Mouse (Mus musculus) erythroblast, embryonic 14.5 days (primary cell): Measurements from ENCODE around the gene Chst11. TPM values are rescaled to one million over a fixed set of nuclear protein-coding genes. Genes with fewer than 3 reads are reported as not detected.

ENCODE experiments used
- H3K27me3 ChIP-seq: 2 replicates; pipeline ENCODE4 v1.6.1; 2012; ENCODE audit warnings: inconsistent platforms; ENCODE audit not compliant: control insufficient read depth
- H3K36me3 ChIP-seq: 2 replicates; pipeline ENCODE4 v1.6.1; 2012; ENCODE audit warnings: mild to moderate bottlenecking, inconsistent platforms; ENCODE audit not compliant: control insufficient read depth
- H3K4me1 ChIP-seq: 2 replicates; pipeline ENCODE4 v1.6.1; 2012; ENCODE audit warnings: inconsistent platforms; ENCODE audit not compliant: control insufficient read depth
- H3K4me3 ChIP-seq: replicated peaks from 2 replicates; pipeline ENCODE3; 2012; ENCODE audit warnings: moderate library complexity, mild to moderate bottlenecking, inconsistent platforms
- H3K9me3 ChIP-seq: 2 replicates; pipeline ENCODE4 v1.6.1; 2012; ENCODE audit warnings: low read length, inconsistent platforms, mixed read lengths; ENCODE audit not compliant: control insufficient read depth
- GATA1 ChIP-seq: IDR thresholded peaks from 2 replicates; pipeline ENCODE4 v1.6.1; 2012; ENCODE audit warnings: low read length, inconsistent platforms, mixed read lengths
- TAL1 ChIP-seq: IDR thresholded peaks from 3 replicates; pipeline ENCODE4 v1.6.1; 2012; ENCODE audit warnings: low read length, inconsistent platforms, mixed read lengths
- polyA plus RNA-seq: library from polyadenylated mRNA; stranded (reverse); fragments of >175 nt; gene quantifications from 2 replicates; pipeline ENCODE4 v1.2.3, GENCODE M21; 2012

Gene Chst11
- polyA plus RNA-seq, 1 experiment, result 0.61 TPM

DNA sequence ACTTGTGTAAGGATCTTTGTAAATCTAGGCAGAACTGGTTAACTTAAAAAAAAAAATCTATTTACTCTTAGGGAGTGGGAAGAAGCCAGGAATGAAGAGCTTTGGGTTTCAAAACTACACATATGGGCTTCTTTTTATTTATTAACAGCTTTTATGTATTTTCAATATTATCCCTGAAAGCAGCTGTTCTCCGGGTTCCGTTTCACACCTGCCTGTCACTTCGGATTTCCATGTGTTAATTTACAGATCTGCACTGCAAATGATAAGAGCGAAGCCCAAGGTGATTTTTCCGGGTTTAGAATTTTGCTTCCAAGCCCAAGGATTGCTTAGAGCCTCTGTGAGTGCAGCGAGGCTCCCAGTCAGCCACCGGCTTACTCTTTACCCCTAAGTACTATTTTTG, 223.1 kb downstream of the Chst11 start:
- no peak for TF ChIP-seq GATA1
- TF ChIP-seq TAL1, result no peak
- Histone ChIP-seq H3K9me3 (no peaks in the 10 kb centered on the region), H3K27me3 (no peaks in the 10 kb centered on the region), H3K4me1 (no peaks in the 10 kb centered on the region), H3K4me3 (no peak overlapping the region), H3K36me3 (no peaks in the 10 kb centered on the region)

DNA sequence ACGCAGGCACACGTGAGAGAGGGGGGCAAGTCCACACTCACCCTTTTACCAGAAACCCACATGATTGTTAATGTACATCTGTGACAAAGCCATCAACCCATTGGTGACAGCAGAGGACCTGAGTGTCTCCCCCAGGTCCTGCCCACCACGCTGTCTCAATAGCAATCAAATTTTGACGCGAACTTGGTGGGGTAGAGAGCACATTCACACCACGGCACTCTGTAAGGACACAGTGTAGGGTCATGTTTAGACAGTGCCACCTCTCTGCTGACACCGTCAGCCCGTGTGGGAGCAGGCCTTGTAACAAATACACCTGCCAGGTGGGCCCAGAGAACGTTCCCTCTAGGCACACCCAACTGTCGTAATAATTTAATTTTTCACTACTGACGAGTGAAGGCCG, 224.1 kb downstream of the Chst11 start:
- no peaks in the 10 kb centered on the region for H3K9me3 ChIP-seq
- H3K4me1 ChIP-seq, result no peaks in the 10 kb centered on the region
- no peaks in the 10 kb centered on the region for H3K36me3 ChIP-seq
- TF ChIP-seq TAL1, result no peak
- no peak for TF ChIP-seq GATA1
- H3K27me3 ChIP-seq, result no peaks in the 10 kb centered on the region
- no peak overlapping the region for H3K4me3 ChIP-seq

DNA sequence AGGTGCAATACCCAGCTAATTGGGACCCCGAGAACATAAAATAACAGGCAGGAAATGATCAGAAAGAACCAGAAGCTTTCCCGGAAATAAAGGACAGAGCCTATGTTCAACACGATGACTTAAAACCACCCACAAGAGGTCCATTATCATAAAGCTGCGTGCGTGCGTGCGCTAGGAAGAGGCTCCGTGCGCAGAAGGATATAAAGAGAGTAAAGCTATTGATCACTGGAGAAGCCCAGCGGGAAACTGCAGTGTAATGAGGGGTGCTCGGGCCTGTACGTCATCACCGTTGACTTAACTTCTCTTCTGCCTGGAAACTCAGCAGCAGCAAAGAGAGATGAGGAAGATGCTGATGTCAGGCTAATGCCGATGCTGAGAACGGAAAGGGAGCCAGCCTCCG, 224.8 kb downstream of the Chst11 start:
- TF ChIP-seq GATA1 (no peak), TAL1 (no peak)
- no peaks in the 10 kb centered on the region for H3K36me3 ChIP-seq
- H3K4me3 ChIP-seq, result no peak overlapping the region
- no peaks in the 10 kb centered on the region for H3K9me3 ChIP-seq
- no peaks in the 10 kb centered on the region for H3K27me3 ChIP-seq
- H3K4me1 ChIP-seq, result no peaks in the 10 kb centered on the region

DNA sequence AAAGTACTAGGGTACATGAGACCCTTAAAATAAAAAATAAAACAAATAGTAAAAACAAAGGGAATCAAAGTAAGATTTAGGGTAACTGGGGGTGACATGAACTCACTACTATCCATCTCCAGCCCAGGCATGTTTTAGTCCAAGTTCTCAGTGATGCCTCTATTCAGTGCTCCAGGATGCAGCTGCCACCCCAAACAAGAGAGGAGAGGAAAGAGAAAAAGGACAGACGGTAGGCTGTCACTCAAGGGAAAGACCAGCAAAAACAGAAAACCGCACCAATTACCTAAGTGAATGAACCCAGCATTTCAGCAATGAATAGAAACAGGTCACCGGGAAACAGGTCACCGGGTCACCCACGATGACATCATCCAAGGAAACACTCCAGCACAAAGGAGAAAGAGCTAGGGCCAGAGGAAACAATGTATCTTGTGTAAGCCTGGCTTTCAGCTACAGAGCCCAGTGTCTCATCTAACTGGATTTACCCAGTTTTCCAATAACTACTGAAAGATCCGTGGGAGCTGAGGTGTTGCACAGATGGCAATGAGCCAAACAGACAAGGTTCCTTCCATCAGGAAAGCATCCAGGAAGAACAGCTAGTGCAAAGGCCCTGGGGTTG, 225.8 kb downstream of the Chst11 start:
- Histone ChIP-seq H3K36me3 (no peaks in the 10 kb centered on the region), H3K4me1 (no peaks in the 10 kb centered on the region), H3K9me3 (no peaks in the 10 kb centered on the region), H3K4me3 (no peak overlapping the region), H3K27me3 (no peaks in the 10 kb centered on the region)
- TF ChIP-seq TAL1, result no peak
- no peak for TF ChIP-seq GATA1

DNA sequence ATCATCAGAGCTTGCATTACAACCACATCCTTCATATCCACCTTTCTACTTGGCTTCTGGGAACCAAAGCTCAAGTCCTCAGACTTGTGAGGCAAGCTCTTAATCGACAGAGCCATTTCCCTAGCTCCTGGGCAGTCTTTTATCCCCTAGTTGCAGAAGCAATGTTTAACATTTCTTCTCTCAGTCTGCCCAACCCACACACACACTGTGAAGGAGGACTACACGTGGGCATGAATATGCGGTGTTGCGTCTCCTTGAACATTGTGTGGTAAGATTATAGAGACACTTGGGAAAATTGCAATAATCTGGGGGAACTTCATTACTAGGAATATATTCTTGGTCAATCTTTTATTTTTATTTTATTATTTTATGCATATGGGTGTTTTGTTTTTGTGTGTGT, 227.3 kb downstream of the Chst11 start:
- TF ChIP-seq TAL1, result no peak
- TF ChIP-seq GATA1, result no peak
- Histone ChIP-seq H3K36me3 (no peaks in the 10 kb centered on the region), H3K4me3 (no peak overlapping the region), H3K27me3 (no peaks in the 10 kb centered on the region), H3K9me3 (no peaks in the 10 kb centered on the region), H3K4me1 (no peaks in the 10 kb centered on the region)

DNA sequence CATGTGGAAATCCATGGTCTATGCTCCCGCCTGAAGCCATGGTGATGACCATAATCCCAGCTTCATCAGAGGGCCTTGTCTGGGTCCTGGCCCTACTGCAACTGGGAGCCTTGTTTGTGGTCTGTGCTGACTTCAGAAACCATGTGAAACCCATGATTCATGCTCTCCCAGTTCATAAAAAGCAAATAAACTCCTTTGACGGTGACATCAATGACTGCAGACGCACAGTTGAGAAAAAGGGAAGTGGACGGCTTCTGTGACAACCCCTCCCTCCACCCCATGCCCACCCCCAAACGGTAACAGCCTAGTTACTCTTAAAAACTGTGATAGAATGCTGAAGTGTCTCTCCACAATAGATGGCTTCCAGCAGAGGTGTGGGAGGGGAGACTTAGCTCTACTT, 230.3 kb downstream of the Chst11 start:
- Histone ChIP-seq H3K4me1 (no peaks in the 10 kb centered on the region), H3K36me3 (no peaks in the 10 kb centered on the region), H3K9me3 (no peaks in the 10 kb centered on the region), H3K27me3 (no peaks in the 10 kb centered on the region), H3K4me3 (no peak overlapping the region)
- TF ChIP-seq GATA1, result no peak
- no peak for TF ChIP-seq TAL1

DNA sequence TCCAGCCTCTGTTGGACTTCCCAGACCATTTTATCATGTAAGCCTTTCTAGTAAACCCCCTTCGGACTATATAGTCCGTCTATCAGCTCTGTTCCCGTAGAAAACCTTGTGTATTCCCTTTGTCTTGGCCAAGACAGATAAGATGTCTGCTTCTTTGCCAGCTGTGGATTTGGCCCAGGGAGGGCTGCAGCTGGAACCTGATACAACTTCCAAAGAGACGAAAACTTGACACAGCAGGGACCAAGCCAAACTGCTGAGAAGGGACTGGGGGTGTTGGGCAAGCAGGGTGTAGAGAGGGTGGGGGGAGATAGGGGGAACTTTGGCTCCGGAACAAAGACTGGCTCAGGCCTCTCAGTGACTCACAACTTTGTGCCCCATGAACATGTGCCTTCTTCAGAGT, 232.0 kb downstream of the Chst11 start:
- no peaks in the 10 kb centered on the region for H3K4me1 ChIP-seq
- TF ChIP-seq TAL1 (no peak), GATA1 (no peak)

DNA sequence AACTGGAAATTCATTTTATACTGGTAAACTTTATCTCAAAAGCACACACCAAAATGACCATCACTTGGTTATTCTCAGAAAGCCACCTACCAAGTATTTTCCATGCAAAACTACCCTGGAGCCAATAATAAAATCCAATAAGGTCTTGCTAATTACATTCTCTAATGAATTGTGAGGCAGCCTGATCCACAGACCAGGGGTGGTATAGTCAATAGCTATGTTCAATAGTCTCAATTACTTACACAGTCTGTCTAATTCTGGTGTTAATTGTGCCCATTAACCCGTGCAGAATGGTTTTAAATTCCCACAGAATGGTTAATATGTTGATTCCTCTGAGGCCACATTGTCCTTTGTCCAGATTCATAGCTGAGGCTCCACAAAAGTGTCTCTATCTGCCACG, 233.5 kb downstream of the Chst11 start:
- Histone ChIP-seq H3K4me3 (no peak overlapping the region), H3K9me3 (no peaks in the 10 kb centered on the region), H3K27me3 (no peaks in the 10 kb centered on the region), H3K4me1 (no peaks in the 10 kb centered on the region), H3K36me3 (no peaks in the 10 kb centered on the region)
- no peak for TF ChIP-seq GATA1
- TF ChIP-seq TAL1, result no peak

More for the DNA sequence above, 232.0 kb downstream of the Chst11 start:
- H3K36me3 ChIP-seq, result no peaks in the 10 kb centered on the region
- H3K27me3 ChIP-seq, result no peaks in the 10 kb centered on the region
- no peak overlapping the region for H3K4me3 ChIP-seq
- H3K9me3 ChIP-seq, result no peaks in the 10 kb centered on the region

DNA sequence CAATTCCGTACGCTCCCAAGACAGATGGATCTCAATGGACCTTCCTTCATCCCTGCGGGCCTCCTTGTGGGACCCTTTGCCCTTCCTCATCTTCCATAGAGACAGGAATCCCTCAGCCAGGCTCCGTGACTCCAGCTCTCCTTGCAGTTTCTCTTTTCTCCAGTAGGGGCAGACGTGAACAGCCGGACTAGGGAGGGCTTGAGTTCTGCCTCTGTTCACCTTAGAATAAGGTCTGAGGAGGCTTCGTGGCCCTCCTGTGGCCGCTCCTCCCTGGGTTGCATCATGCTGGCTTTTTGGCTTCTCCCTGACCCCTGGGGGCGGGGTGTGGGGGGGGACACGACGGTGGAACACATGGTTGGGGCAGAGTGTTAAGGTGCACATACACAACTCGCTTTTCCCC, 234.4 kb downstream of the Chst11 start:
- Histone ChIP-seq H3K9me3 (no peaks in the 10 kb centered on the region), H3K27me3 (no peaks in the 10 kb centered on the region), H3K36me3 (no peaks in the 10 kb centered on the region), H3K4me1 (no peaks in the 10 kb centered on the region), H3K4me3 (no peak overlapping the region)
- no peak for TF ChIP-seq TAL1

DNA sequence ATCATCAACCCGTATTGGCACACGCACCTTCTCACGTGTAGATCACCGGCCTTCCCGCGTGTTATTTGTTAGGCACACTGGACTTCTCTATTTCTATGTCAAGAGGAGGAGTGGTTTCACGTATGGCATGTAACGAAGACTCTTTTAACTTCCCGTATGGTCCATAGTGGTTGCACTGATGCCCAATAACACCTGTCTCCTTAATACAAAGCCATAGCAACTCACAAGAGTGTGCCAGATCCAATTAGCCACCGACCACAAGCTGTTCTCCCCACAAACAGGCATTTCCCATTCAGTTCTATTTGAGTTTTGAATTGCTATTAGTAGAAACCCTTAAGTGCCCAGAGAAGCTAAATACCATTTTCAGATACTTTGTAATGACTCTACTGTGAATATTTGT, 234.9 kb downstream of the Chst11 start:
- H3K27me3 ChIP-seq, result no peaks in the 10 kb centered on the region
- H3K9me3 ChIP-seq, result no peaks in the 10 kb centered on the region
- H3K4me1 ChIP-seq, result no peaks in the 10 kb centered on the region
- TF ChIP-seq GATA1 (no peak), TAL1 (no peak)
- H3K4me3 ChIP-seq, result no peak overlapping the region
- H3K36me3 ChIP-seq, result no peaks in the 10 kb centered on the region
